Mouse (Mus musculus): ENCODE results near the gene Crabp1.

The Crabp1 gene

DNA sequence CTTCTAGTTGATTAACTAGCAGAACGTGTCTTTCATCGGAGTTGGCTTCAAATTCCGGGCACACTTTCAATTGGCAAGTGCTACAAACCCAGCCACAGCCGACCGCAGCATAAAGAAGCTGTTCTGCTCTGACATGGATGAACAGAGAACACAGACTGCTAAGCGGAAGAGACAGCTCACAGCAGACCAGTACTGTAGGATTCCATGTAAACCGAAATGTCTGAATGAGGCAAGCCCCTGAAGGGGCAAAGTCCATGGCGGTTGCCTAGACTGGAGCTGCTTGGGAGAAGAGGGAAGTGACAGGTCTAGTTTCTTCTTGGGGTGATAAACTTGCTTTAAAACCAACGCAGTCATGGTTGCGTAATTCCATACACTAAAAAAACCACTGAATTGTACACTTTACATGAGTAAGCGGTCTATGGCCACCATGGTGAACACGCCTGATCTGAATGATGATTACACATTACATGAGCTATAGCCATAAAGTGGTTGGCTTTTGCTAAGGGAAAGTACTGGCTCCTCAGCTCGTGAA lies 12.0 kb downstream of the Crabp1 start:
- DNase-seq = no peak

DNA sequence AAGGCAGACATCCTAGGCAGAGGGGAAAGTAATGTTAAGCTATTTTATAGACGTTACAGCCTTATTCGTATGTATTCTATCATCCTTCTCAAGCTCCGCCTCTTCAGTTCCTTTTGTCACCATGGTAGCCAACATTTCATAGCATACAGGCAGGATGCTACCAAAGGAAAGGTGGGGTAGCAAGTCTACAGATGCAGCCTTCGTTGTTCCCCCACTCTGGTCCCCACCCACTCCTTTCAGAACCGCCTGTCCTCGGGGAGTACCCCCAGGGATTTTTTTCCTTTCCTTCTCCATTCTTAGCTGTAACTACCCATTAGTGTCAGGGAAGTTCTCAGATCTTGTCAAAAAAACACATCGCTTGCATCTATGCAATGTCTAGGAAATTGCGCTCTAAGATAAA lies 14.7 kb downstream of the Crabp1 start:
- DNase-seq = no peak

DNA sequence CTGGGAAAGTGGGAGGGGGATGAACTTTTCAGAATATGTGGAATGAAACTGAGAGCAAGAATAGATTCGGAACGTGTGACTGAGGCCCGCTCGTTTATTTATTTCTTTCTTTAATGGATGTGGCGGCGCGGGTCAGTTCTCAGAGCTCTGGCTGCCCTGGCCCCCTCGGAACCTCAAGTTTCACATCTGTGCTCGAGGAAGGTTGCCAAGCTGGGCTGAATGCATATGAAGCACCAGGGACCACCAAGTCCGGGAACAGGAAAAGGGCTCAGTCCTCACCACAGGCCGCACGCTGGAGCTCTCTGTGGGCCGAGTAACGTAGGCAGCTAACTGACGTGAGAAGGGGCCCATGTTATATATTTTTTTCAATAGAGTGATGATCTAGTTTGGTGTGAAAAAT lies 18.0 kb downstream of the Crabp1 start:
- no peak for DNase-seq

DNA sequence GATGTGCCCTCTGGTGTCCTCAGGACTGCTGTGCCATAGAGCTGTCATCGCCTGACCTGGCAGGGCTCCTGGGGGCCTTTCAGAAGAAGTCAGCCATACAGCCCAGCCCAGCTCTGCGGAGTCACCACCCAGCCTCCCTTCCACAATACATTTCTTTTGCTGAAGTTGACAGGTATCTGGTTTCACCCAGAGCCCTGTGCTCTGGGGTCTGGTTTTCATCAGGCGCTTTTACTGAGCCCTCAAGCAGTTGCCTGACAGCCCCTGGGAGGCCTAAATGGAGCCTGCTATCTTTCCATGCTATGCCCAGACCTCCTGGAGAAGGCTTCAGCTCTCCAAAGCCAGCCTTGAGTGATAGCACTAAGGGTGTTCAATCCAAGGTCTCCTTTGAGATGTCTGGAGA lies 19.5 kb downstream of the Crabp1 start:
- DNase-seq = no peak

DNA sequence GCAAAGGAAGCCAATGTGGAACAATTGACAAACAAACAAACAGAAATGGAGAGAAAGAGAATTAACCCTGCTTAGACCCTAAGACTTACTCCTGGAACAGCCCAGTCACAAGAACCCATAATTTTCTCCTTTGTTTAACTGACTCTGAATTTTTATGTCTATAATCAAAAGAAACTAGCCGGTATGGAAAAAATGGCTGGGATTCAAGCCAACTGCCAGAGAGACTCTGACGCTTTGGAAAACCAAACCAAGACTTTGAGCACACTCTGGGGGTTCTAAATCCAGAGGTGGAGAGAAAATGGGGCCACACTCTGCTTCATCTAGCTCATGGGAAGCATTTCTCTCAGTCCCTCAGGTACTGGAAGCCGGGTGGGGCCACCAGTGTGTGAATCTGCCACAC lies 20.7 kb downstream of the Crabp1 start:
- no peak for DNase-seq

DNA sequence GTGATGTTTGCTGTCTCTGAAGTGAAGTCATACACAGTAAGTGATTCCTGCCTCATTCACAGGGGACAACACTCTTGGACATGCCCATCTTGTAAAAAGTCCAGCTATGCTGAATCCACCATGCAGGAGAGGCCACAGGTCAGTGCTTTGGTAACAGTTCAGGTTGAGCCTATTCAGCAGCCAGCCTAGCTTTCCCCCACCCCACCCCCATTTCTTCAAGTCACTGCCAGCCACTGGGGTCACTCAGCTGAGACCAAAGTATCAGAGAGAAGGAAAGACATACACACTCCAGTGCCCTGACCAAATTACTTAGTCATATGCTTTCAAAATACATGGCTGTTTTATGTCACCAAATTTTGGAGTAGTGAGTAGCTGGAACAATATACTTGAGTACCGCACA lies 21.5 kb downstream of the Crabp1 start:
- DNase-seq = peak; percentile 25

DNA sequence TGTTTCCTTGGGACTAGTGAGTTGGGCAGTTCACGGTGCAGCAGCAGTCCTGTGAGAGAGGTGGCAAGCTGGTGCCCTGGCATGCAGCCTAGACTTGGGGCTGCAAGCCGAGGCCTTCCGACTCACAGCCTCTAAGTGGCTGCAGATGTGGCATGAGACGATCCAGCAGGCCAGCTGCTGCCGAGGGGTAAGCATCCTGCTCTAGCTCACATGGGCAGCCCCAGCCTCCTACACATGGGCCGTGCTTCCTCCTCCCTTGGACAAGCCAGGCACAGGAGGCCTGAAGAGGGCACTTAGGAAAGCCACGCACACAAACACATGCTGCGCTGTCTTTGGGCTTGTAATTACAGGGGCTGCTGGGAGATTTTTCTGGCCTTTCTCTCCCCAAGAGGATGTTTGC lies 23.2 kb downstream of the Crabp1 start:
- no peak for DNase-seq

DNA sequence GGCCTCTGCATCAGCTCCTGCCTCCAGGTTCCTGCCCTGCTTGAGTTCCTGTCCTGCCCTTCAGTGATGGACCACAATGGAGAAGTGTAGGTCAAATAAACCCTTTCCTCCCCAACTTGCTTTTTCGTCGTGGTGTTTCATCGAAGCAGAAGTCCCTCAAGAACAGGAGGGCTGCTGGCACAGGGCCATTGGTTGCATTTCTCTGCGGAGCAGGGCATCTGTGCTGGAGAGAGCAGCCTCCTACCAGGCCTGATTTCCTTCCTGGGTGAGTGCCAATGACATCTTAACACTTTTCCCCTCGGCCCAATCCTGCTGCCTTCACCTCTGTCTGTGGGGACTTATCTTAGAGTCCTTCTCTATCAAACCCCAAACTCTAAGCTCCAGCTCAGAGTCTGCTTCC lies 25.7 kb downstream of the Crabp1 start:
- no peak for DNase-seq

DNA sequence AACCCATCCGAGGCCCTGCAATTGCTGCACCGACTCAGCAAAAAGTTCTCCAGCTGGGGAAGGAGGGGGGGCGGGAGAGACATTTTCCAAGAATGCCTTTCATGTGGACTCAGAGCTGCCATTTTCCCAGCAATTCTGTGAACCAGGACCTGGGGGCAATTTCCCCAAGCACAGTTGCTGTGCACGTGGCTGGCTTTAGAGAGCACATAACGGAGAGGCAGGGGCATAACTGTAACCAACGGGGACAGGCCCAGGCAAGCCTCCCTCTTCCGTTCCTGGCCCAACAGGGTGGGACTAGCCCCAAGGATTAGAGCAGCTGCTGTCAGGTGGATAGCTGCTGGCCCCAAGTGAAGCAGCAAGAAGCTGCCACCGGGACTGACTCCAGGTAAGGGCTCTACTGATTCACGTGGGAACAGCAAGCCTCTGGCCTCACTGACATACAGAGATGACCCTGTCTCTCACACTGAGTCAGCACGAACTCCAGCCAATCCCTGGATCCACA lies 37.0 kb downstream of the Crabp1 start:
- DNase-seq = no peak

DNA sequence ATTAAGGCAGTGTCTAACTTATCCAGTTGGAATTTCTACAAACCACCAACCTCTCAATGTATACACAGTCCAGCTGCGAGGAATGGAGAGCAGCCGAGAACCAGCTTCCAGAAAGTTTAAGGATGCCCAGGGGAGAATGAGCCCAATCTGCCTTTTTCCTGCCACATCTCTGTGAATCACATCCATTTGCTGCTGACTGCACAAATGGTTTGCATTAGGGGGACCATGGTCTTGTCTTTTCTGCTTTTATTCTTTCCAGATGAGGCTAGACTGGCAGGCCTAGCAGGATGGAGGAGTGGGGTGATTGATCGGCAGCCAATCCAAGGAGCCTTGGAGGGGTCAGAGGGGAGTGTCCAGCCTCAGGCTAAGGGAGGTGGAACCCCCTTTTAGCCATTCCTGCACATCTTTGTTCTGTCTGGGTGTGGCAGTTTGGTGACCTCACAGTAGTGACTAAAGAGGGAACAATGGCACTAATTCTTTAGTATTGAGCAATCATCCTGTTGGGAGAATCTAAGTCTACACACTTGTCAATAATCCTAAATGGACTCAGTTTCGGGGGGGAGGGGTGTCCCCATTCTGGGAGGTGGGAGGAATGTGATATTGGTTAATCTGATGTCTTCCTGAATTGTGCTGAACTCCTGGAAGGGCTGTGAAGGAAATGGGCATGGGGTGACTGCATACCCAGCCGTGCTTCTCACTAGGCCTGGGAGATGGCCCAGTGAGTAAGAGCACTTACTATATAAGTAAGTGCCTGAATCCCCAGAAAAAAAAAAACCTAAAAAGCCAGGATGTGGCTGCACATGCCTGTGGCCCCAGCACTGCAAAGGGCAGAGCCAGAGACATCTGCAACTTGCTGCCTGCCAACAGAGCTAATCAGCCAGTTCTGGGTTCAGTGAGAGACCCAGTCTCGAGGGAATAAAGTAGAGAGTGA lies 38.5 kb downstream of the Crabp1 start:
- DNase-seq = no peak

DNA sequence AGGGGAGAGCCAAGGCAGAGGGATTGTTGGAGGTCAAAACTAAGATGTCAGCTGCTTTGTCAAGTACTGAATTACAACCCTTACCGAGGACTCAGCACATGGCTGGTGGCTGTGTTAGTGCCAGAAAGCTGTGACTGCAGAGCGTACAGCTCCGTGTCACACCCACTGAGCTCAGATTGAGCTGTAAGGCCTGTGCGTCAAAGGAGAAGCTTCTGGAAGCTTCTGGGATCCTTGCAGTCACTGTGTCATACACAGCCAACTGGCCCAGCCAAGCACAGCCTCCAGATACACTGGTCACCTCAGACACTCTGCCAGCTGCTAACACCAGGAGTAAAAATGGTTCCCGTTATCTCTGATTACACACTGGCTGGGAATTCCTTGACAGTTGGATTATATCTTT lies 39.8 kb downstream of the Crabp1 start:
- DNase-seq = no peak

DNA sequence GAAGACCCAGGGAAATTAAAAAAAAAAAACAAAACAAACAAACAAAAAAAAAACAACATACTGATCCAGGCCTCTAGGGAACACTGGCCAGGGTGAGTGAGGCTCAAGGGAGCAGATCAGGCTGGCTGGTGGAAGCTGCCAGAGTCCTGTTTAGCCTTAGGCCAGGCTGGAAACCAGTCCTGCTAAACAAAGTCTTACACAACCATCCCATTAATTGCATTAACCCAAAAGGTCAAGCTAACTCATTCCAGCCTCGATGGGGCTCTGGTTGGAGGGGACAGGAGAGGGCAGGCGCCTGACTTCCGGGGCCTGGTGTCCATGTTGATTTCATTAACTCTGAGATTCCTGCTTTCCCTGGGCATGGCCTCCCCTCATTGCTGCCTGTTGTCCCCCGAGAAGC lies 43.2 kb downstream of the Crabp1 start:
- DNase-seq = peak; percentile 12

DNA sequence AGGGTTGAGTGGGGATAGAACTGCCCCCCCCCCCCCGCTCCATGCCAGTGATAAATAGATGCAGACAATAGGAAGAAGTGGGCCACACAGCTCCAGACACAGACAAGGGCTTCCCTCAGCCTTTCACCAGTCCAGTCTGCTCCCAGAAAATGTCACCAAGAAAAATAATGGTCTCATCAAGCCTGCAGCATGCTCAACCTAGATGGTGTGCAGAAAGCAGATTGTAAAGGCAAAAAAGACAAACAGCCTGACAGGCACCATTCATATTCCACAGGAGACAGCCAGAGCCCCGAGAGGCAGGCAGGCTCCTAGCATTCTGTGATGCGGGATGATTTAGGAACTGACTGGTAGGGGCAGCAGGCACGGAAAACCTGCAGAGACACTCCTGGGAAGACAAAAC lies 45.4 kb downstream of the Crabp1 start:
- DNase-seq = no peak

DNA sequence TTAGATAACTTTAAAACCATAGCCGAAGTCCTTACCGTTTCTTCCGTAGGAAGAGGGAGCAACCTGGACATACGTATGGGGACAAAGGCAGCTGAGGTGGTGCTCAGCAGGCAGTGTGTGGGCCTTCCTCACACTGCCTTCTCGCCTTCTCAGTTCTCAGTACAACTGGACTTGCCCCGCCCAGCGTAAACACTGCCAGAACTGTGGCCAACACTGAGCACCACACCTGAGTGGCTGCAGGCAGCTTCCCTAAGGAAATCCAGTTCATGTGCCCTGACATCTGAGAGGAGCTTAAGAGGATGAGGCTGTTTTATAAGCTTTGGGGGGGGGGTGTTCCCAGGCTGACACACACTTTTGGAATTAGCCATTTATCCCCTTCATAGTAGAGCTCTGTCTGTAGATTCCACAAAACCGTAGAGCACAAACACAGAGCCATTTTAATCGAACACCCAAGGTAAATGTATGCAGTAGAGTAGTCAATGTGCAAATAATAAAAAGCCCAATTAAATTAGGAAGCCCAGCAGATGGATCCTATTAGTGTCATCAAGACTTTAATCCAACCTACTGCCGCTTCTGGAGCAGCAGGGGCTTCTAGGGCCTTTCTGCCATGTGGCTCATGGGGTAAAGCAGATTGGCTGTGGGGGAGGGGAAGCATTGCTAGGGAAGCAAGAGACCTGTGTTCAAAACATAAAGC lies 52.1 kb downstream of the Crabp1 start:
- DNase-seq = no peak

DNA sequence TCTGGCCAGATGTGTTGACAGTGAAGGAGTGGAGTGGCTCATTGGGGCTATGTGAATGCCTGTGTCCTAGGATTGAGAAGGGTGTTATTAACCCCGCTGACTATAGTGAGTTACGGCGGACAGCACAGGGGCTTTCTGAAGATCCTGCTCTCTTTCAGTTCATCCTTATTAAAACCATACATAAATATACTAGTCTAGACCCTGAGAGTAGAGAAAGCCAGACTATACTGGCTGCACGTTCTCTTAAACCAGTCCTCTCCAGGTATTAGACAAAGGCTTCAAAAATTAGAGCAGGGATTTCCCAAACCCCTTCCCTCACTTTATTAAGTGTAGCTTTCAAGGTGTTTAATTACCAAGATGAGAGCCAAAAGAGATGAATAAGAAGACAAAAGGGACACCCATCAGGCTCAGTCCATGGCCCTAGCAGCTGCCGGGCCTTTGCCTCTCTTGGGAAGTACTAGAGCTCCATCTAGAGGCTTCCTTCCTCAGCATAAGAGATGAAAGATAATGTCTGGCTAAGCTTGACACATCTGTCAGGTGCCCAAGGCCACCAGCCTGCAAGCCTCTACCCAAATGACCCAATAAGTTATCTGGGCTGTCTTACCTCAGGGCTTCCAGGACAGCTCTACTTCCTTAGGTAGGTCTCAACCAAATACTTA lies 57.0 kb downstream of the Crabp1 start:
- peak; percentile 10 for DNase-seq

Measured in kidney, adult 11 months (tissue).